Mouse (Mus musculus): Measurements from ENCODE around the gene Lce3c.
A peak's percentile ranks its signal among the peaks of the same experiment; 100 is the strongest.

Gene Lce3c

GRCm38 (mm10) chr3:92944186-92944585, at the start of gene Lce3c:
TSS of gene Lce3c (plus strand) at chr3:92944486.
- no peak for DNase-seq

GRCm38 (mm10) chr3:92894489-92894888, 49.8 kb upstream of the Lce3c start:
- no peak for DNase-seq

GRCm38 (mm10) chr3:92902992-92903391, 41.3 kb upstream of the Lce3c start:
- peak; percentile 35 for DNase-seq

- DNase-seq = no peak
Observed at GRCm38 (mm10) chr3:92903640-92904039, 40.6 kb upstream of the Lce3c start.

- DNase-seq = no peak
Observed at GRCm38 (mm10) chr3:92905182-92905581, 39.1 kb upstream of the Lce3c start.

GRCm38 (mm10) chr3:92907571-92907970, 36.7 kb upstream of the Lce3c start:
- DNase-seq = peak; percentile 29

GRCm38 (mm10) chr3:92920364-92920763, 23.9 kb upstream of the Lce3c start:
- DNase-seq = peak; percentile 5

- DNase-seq = no peak
Observed at GRCm38 (mm10) chr3:92926130-92926529, 18.2 kb upstream of the Lce3c start, which contains the start of gene Lce3a. TSS of gene Lce3a (minus strand) at chr3:92926230.

- no peak for DNase-seq
Observed at GRCm38 (mm10) chr3:92932679-92933078, 11.6 kb upstream of the Lce3c start, which contains the start of gene Lce3b. TSS of gene Lce3b (plus strand) at chr3:92932979.

- DNase-seq = no peak
Observed at GRCm38 (mm10) chr3:92957090-92957489, 12.8 kb downstream of the Lce3c start, which contains the start of gene Lce3d. TSS of gene Lce3d (plus strand) at chr3:92957390.

GRCm38 (mm10) chr3:92966761-92967160, 22.5 kb downstream of the Lce3c start, which contains the start of gene Lce3e:
TSS of gene Lce3e (plus strand) at chr3:92967061.
- no peak for DNase-seq

- no peak for DNase-seq
Observed at GRCm38 (mm10) chr3:92978484-92978883, 34.2 kb downstream of the Lce3c start.

GRCm38 (mm10) chr3:92991926-92992325, 47.6 kb downstream of the Lce3c start, which contains the start of gene Lce3f:
TSS of gene Lce3f (plus strand) at chr3:92992226.
- DNase-seq = no peak

Measured in kidney, adult 9 months (tissue).